Mouse (Mus musculus): ENCODE measurements at regions not wholly inside any gene's neighbourhood (a gene's known extent, or its start where the extent isn't known, plus 50 kb on each side); places are given as distances from the start of the nearest gene placed in this dataset.

- no peak for DNase-seq
These were observed 159.7 kb upstream of the Cited2 start for GRCm38 (mm10) chr10:17563351-17563749.

DNA sequence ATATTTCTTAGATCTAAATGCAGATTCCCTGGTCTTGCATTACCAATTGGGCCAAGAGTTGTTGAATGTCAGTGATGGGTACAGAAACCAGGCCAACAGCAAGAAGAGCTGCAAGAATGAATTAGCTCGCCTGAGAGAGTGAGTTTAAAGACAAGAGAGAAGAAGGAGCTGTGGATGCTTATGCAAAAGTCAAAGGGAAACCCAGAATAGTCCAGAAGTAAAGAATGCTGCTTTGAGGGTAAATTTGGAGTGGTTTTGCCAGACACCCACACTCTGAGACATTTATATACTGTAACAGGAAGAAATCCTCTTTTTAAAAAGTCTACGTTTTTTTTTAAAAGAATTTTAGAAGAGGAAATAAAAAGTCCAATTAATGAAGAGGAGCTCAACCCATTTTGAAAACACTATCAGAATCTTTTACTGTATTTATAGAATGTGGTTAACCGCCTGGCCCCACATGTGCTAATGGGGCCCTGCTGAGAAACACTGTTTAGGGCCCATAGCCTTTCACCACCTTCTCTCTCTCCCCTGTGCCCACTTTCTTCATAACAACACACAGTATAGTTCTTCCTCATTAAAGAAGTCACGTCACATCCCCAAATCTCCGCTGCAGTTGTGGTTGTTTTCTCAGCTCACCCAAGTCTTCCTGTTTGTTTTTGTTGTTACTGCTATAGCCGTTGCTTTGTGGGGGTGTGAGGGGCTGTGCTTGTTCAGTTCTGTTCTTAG, 158.0 kb upstream of the Cited2 start:
- DNase-seq = no peak

DNA sequence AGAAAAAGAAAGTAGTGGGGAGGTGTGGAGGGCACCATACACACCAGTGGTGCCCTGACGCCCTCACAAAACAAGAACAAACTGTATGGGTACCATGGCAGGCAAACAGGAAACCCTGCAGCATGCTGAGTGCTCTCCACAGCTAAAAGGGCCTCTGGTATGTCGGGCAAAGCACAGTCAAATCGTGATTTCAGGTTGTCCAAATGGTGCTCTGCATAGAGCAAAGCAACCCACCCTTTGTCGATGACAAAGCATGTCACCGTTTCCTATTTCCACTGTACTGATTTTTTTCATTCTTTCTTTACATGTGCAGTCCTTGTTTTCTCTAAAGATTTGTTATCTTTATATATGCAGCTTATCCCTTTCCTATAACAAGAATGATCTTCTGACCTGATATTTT, 156.0 kb upstream of the Cited2 start:
- peak; percentile 34 for DNase-seq

GRCm38 (mm10) chr10:17567631-17568030, 155.4 kb upstream of the Cited2 start:
- DNase-seq = no peak

GRCm38 (mm10) chr10:17569577-17570113, 153.4 kb upstream of the Cited2 start:
- no peak for DNase-seq

DNA sequence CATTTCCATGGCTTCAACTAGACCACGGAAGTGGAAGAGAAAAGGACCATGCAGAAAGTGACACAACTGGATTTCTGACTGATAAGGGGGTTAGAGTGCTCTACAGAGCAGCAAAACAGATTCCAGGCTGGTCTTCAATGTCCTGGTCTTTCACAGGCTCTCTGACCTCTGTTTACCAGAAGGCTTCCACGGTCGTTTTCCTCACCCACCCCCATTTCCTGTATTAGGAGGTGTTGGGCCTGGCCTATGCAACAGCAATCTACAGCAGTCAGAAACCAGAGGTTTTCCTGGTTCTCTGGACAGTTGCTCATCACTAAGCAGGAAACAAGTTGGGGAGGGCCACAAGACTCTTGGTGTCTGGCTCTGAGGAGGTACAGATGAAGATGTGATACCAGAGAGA, 148.1 kb upstream of the Cited2 start:
- no peak for DNase-seq

DNA sequence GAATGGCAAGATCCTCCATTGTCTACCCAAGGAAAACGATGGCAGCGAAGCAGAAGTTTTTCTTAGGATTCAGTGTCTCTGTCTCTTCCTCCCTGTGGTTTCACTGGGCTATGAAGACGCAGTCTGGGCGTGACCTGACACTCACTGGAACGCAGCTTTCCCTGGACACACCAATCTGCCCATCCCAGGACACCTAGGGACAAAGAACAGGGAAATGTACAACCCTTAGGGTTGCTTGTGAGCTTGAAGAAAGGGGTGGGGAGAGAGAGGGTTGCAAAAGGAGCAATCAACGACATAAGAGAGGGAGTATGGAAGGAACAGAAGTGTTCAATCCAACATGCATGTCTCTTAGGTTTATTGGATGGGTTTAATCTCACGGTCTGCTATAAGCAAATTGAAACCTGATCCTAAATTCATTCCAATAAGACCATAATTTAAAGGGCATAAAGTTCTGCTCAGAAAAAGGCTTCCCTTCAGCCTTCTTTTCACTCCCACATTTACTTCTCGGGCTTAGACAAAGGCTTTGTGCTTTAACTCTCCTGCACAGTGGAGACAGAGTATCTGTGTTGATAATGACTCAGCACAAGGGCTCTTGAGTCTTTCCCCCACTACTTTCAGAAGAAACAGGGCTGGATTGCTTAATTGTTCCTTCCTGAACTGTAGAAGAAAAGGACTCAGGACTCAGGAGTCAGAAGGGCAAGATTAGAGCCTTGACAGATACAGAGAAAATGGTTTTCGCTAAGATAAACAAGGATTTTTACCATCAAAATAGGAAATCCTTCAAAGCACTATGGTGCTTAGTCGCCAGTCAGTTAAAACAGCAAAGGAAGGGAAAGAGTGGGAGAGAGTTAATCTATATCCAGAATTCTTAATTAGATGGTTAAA, 147.3 kb upstream of the Cited2 start:
- no peak for DNase-seq

- no peak for DNase-seq
These were observed 146.7 kb upstream of the Cited2 start for GRCm38 (mm10) chr10:17576333-17576750.

DNA sequence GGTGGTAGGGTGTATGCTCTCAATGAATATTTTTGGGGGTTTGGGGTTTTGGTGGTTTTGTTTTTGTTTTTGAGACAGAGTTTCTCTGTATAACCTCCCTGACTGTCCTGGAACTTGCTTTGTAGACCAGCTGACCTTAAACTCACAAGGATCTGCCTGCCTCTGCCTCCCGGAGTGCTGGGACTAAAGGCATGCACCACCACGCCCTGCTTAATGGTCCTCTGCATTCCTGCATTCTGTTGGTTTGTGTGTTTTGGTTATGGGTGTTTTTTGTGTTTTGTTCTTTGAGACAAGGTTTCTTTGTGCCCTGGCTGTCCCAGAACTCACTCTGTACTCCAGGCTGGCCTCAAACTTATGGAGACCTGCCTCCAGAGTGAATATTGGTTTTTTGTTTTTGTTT, 143.6 kb upstream of the Cited2 start:
- no peak for DNase-seq

DNA sequence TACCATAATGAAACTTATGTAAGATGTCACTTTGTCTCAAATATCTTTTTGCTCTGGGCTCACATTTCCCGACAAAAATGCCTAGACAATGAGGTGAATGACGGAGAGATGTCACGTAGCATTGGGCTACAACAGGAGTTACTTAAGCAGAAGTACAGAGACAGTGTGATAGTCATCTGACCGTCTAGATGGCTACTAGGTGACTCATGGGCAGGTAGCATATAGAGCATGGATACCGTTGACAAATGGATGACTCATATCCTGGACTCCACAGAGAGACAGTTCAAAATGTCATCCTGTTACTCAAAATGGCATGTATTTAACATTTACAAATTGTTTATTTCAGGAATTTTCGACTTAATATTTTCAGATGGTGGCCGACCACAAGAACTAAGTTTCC, 138.2 kb upstream of the Cited2 start:
- DNase-seq = no peak

- no peak for DNase-seq
These were observed 136.1 kb upstream of the Cited2 start for GRCm38 (mm10) chr10:17586910-17587309.

- no peak for DNase-seq
These were observed 133.9 kb upstream of the Cited2 start for GRCm38 (mm10) chr10:17589136-17589535.

- no peak for DNase-seq
These were observed 132.8 kb upstream of the Cited2 start for GRCm38 (mm10) chr10:17590195-17590594.

- no peak for DNase-seq
These were observed 130.6 kb upstream of the Cited2 start for GRCm38 (mm10) chr10:17592387-17592786.

DNA sequence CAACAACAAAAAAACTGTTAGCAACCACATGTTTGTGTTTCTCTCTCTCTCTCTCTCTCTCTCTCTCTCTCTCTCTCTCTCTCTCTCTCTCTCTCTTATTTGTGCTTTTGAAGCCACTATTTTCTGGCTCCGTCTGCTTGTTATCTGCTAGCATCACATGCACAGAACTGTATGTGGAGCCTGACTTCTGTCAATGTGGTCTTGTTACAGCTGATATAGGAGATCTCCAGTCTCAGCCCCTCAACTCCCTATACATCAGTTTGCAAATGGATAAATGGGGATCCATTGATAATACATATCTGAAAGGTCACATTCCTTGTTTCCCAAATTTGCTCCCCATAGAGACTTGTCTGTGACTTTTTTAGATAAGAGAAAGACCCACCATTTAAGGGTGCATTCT, 126.9 kb upstream of the Cited2 start:
- no peak for DNase-seq

GRCm38 (mm10) chr10:17596743-17597142, 126.3 kb upstream of the Cited2 start:
- no peak for DNase-seq

- peak; percentile 69 for DNase-seq
These were observed 123.8 kb upstream of the Cited2 start for GRCm38 (mm10) chr10:17599246-17599645.

DNA sequence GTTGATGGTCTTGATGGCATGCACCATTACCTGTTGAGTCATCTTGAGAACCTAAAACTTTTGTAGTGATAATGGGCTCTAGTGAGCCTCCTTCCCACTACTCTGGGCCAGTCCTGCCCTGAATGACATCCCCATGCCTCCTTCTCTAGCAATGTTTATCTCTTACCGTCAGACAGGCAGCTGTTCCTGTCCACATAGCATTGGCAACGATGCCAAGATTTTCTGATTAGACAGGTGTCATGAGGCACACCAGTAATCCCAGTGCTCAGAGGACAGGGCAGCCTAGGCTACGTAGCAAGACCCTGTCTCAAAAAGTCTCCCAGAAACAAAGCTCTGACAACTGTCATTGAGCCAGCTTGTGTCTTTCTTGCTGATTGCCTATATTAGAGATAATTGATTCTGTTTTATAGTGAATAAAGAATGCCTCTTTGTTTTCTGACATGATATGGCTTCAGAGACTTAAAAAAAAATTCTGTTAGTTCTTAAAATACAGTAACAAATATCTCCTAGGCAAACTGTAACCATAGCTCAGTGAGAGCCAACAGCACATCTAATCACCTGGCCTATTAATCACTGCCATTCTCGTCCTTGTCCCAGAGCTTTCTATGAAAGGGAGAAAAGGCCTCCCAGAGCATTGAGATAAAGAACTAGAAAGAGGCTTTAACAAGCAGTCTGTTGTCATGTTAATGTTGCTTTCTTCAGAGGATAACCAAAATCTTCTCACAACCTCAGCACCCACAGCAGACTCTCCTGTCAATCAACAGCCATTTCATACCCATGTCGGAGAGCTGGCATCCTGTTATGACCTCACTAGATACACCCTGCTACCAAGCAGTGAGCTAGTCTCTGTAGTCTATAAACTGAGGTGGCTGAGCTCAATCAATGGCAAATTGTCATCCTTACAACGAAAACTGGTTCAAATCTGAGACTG, 122.9 kb upstream of the Cited2 start:
- no peak for DNase-seq

GRCm38 (mm10) chr10:17600762-17601108, 122.3 kb upstream of the Cited2 start:
- no peak for DNase-seq

- DNase-seq = no peak
These were observed 120.6 kb upstream of the Cited2 start for GRCm38 (mm10) chr10:17602446-17602845.

DNA sequence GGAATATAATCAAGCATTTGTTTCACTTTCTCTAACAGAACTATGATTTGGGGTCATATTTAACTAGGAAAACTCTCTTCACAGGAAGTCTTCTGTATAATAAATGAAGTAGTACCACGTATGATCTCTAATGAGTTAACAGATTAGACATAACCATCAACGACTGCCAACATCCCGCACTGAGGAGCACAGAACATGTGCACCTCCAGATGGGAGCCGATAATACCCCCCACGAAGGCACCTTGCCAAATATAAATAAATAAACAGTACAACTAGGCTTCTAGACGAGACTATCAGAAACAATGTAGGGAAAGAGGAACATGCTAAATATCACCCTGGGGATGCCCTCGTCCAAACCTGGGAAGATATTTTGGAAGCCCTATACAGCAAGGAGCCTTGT, 114.8 kb upstream of the Cited2 start:
- DNase-seq = no peak

- DNase-seq = no peak
These were observed 112.4 kb upstream of the Cited2 start for GRCm38 (mm10) chr10:17610592-17610991.

DNA sequence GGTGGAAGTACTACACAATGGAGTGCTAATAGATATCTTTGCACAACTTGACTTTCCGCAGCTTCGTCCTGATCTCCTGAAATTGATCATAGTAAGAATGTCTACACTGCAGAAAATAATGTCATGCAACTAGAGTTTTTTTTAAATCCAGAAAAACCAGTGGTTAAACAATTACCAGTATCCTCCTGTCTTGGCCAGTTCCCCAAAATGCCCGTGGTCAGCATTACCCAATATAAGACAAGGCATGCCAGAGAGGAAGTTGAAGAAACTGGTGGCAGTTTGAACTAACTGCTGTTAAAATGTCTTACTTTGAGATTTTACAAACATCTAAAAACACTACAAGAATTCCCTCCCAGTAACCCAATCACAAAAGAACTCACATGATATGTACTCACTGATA, 109.7 kb upstream of the Cited2 start:
- DNase-seq = no peak
